Mouse (Mus musculus) kidney, adult 18-20 months (tissue): ENCODE data around the gene Olfr611.
"Not testable (repeated sequence)": the region's sequence is repeated elsewhere in the genome, so short reads cannot be mapped to it uniquely, and the experiment has no call there.

Experiments
- DNase-seq: peaks from one replicate; pipeline ENCODE4 v3.0.0; 2021

Gene Olfr611

GRCm38 (mm10) chr7:103520746-103521145 lies at the start of gene Olfr611:
Gene Olfr611, minus strand, starts transcription at chr7:103520846.
- DNase-seq = not testable (repeated sequence)

GRCm38 (mm10) chr7:103569043-103569442 lies 48.4 kb upstream of the Olfr611 start, which contains the start of gene Olfr616:
Gene Olfr616, minus strand, starts transcription at chr7:103569143.
- DNase-seq = no peak

GRCm38 (mm10) chr7:103555779-103556178 lies 35.1 kb upstream of the Olfr611 start, which contains the start of gene Olfr615:
Gene Olfr615, plus strand, starts transcription at chr7:103556079.
- DNase-seq = no peak

- no peak for DNase-seq
Observed at GRCm38 (mm10) chr7:103547774-103548173, 27.1 kb upstream of the Olfr611 start, which contains the start of gene Olfr613. Gene Olfr613, plus strand, starts transcription at chr7:103548074.

- DNase-seq = not testable (repeated sequence)
Observed at GRCm38 (mm10) chr7:103542617-103543016, 22.0 kb upstream of the Olfr611 start, which contains the start of gene Olfr612. Gene Olfr612, minus strand, starts transcription at chr7:103542717.

GRCm38 (mm10) chr7:103512022-103512421 lies 8.6 kb downstream of the Olfr611 start, which contains the start of gene Olfr610:
Gene Olfr610, minus strand, starts transcription at chr7:103512122.
- DNase-seq = no peak

- DNase-seq = no peak
Observed at GRCm38 (mm10) chr7:103497962-103498361, 22.7 kb downstream of the Olfr611 start, which contains the start of gene Olfr609. Gene Olfr609, minus strand, starts transcription at chr7:103498062.

- DNase-seq = not testable (repeated sequence)
Observed at GRCm38 (mm10) chr7:103477106-103477505, 43.5 kb downstream of the Olfr611 start.

GRCm38 (mm10) chr7:103469577-103469976 lies 51.1 kb downstream of the Olfr611 start, which contains the start of gene Olfr608:
Gene Olfr608, plus strand, starts transcription at chr7:103469877.
- no peak for DNase-seq
